Mouse (Mus musculus) G1E (cell line): ENCODE data around the gene Olfr1535.

ENCODE experiments used
- CTCF ChIP-seq: IDR thresholded peaks from 2 replicates; pipeline ENCODE4 v1.5.1; 2012; ENCODE audit warnings: low read depth, low read length, inconsistent platforms, mixed read lengths
- GATA1 ChIP-seq: IDR thresholded peaks from 2 replicates; pipeline ENCODE4 v1.6.1; 2012; ENCODE audit warnings: borderline replicate concordance, low read length, inconsistent platforms, mixed read lengths
- POLR2AphosphoS5 ChIP-seq: IDR thresholded peaks from 2 replicates; pipeline ENCODE4 v1.6.1; 2012; ENCODE audit warnings: low read depth, low read length, inconsistent platforms; ENCODE audit not compliant: insufficient replicate concordance
- TAL1 ChIP-seq: conservative IDR thresholded peaks from 2 replicates; pipeline ENCODE4 v1.6.1; 2012; ENCODE audit warnings: low read depth, low read length, inconsistent platforms, mixed read lengths

GRCm38 (mm10) chr13:21506221-21506649 is 53.5 kb downstream of the Olfr1535 start:
- no peak for TF ChIP-seq TAL1
- TF ChIP-seq CTCF: no peak
- no peak for TF ChIP-seq GATA1
- no peak for TF ChIP-seq POLR2AphosphoS5
